Mouse (Mus musculus): ENCODE data around the gene Spsb2. TPM values are rescaled to one million over a fixed set of nuclear protein-coding genes. Genes with fewer than 3 reads are reported as not detected.

The Spsb2 gene
- polyA plus RNA-seq, 1 experiment from 2014 or later: 27.4 TPM

- DNase-seq (ENCODE audit: low spot score): no peak
- Histone ChIP-seq H3K4me1 (replicated peaks; ENCODE audit: insufficient read depth, low read length) (no peaks in the 10 kb centered on the region), H3K27ac (no peak overlapping the region), H3K9ac (ENCODE audit: low read depth, low read length) (no peak overlapping the region), H3K4me2 (ENCODE audit: low read length) (no peak overlapping the region), H3K36me3 (ENCODE audit: insufficient read depth, low read length) (no peaks in the 10 kb centered on the region), H3K4me3 (replicated peaks; ENCODE audit: low read depth, low read length) (no peak overlapping the region), H3K27me3 (ENCODE audit: insufficient read depth, low read length) (no peaks in the 10 kb centered on the region), H3K9me3 (replicated peaks; ENCODE audit: low read length) (no peaks in the 10 kb centered on the region)
- 87% methylated on average over 7 of the region's 7 CpGs for whole genome bisulfite sequencing
- no peak for TF ChIP-seq CTCF (IDR thresholded peaks at IDR 0.05; ENCODE audit: low read depth)
- ATAC-seq (replicated peaks; ENCODE audit: low FRiP score, low read depth): no peak
These were observed 27.5 kb upstream of the Spsb2 start for GRCm38 (mm10) chr6:124780917-124781316.

DNA sequence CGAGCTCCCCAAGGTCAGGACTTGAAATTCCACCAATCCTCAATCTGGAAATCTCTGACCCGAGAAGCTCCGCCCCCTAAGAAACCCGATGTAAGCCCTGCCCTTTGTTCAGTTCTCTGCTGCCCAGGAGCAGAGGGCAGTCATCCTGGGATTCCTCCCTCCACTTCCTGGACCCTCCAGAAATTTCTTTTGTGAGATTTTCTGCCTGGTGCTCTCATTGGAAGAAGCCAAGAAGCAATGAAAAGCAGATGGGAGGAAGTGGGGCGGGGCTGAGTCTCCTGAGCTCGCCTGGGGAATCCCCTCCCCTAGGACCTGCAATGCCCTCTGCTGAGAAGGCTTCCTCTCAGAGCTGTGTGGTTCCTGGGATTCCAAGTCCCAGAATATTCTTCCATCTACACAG, 26.0 kb upstream of the Spsb2 start:
- no peak for TF ChIP-seq CTCF (IDR thresholded peaks at IDR 0.05; ENCODE audit: low read depth)
- Histone ChIP-seq H3K9me3 (replicated peaks; ENCODE audit: low read length) (no peaks in the 10 kb centered on the region), H3K36me3 (ENCODE audit: insufficient read depth, low read length) (no peaks in the 10 kb centered on the region), H3K9ac (ENCODE audit: low read depth, low read length) (0 out of 2 replicates have a peak overlapping the region, but pooled peaks have one; percentile 24), H3K4me1 (replicated peaks; ENCODE audit: insufficient read depth, low read length) (no peaks in the 10 kb centered on the region), H3K4me2 (ENCODE audit: low read length) (peak overlapping the region; percentile 39), H3K27ac (no peak overlapping the region), H3K4me3 (replicated peaks; ENCODE audit: low read depth, low read length) (peak overlapping the region; percentile 14; the same call in 1 of the 2 replicates), H3K27me3 (ENCODE audit: insufficient read depth, low read length) (no peaks in the 10 kb centered on the region)
- ATAC-seq (replicated peaks; ENCODE audit: low FRiP score, low read depth) (peak; percentile 41), DNase-seq (ENCODE audit: low spot score) (peak; percentile 64)
- WGBS: 27% methylated on average over 6 of the region's 6 CpGs

- no peaks in the 10 kb centered on the region for H3K27me3 ChIP-seq (ENCODE audit: insufficient read depth, low read length)
- H3K36me3 ChIP-seq (ENCODE audit: insufficient read depth, low read length): no peaks in the 10 kb centered on the region
- no peak for TF ChIP-seq CTCF (IDR thresholded peaks at IDR 0.05; ENCODE audit: low read depth)
- H3K27ac ChIP-seq: no peak overlapping the region
- WGBS: 38% methylated on average over 8 of the region's 8 CpGs
- no peak overlapping the region for H3K9ac ChIP-seq (ENCODE audit: low read depth, low read length)
- H3K4me2 ChIP-seq (ENCODE audit: low read length): no peak overlapping the region
- 0 out of 2 replicates have a peak, but pooled peaks have one; percentile 41 for ATAC-seq (replicated peaks; ENCODE audit: low FRiP score, low read depth)
- H3K4me1 ChIP-seq (replicated peaks; ENCODE audit: insufficient read depth, low read length): no peaks in the 10 kb centered on the region
- no peak overlapping the region for H3K4me3 ChIP-seq (replicated peaks; ENCODE audit: low read depth, low read length)
- H3K9me3 ChIP-seq (replicated peaks; ENCODE audit: low read length): no peaks in the 10 kb centered on the region
- peak; percentile 44 for DNase-seq (ENCODE audit: low spot score)
These were observed 21.6 kb upstream of the Spsb2 start for GRCm38 (mm10) chr6:124786756-124787420.

DNA sequence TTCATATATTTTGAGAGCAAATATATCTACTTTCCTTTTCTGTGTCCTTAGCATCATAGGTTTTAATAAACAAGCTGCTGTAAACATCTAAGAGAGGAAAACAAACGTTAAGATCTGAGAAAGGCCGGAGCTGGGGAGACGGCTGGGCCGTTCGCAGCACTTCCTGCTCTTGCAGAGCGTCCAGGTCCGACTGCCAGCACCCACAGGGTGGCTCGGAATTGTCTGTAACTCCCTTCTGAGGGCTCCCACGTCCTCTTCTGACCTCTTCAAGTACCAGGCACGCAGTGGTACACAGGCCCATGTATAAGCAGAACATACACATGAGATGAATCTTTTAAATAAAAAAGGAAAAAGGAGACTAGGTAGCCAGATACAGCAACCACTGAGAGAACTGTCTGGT, 20.7 kb upstream of the Spsb2 start:
- Histone ChIP-seq H3K4me2 (ENCODE audit: low read length) (no peak overlapping the region), H3K36me3 (ENCODE audit: insufficient read depth, low read length) (no peaks in the 10 kb centered on the region), H3K4me3 (replicated peaks; ENCODE audit: low read depth, low read length) (no peak overlapping the region), H3K27ac (no peak overlapping the region), H3K9me3 (replicated peaks; ENCODE audit: low read length) (no peaks in the 10 kb centered on the region), H3K9ac (ENCODE audit: low read depth, low read length) (no peak overlapping the region), H3K27me3 (ENCODE audit: insufficient read depth, low read length) (no peaks in the 10 kb centered on the region), H3K4me1 (replicated peaks; ENCODE audit: insufficient read depth, low read length) (no peaks in the 10 kb centered on the region)
- DNase-seq (ENCODE audit: low spot score) (no peak), ATAC-seq (replicated peaks; ENCODE audit: low FRiP score, low read depth) (no peak)
- TF ChIP-seq CTCF (IDR thresholded peaks at IDR 0.05; ENCODE audit: low read depth): no peak
- WGBS: 73% methylated on average over 10 of the region's 10 CpGs

DNA sequence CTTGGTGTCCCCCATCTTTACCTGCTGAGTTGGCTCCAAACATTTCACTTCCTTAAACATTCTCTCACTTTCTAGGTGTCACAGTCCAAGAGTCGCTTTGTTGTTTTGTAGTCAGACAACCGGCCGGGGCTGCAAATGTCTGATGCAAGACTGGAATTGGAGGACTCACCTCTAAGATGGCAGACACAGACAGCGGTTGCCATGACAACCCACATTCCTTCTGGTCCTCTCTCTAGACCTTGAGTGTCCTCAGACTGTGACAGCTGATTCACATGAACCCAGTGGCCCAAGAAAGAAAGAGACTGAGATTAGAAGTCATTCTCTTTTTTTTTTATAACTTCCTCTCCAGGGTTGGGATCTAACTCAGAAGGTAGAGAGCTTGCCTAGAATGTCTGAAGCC, 18.9 kb upstream of the Spsb2 start:
- ATAC-seq (replicated peaks; ENCODE audit: low FRiP score, low read depth) (0 out of 2 replicates have a peak, but pooled peaks have one; percentile 27), DNase-seq (ENCODE audit: low spot score) (no peak)
- TF ChIP-seq CTCF (IDR thresholded peaks at IDR 0.05; ENCODE audit: low read depth): no peak
- Histone ChIP-seq H3K9ac (ENCODE audit: low read depth, low read length) (no peak overlapping the region), H3K4me2 (ENCODE audit: low read length) (no peak overlapping the region), H3K27ac (0 out of 2 replicates have a peak overlapping the region, but pooled peaks have one; percentile 21), H3K27me3 (ENCODE audit: insufficient read depth, low read length) (no peaks in the 10 kb centered on the region), H3K4me1 (replicated peaks; ENCODE audit: insufficient read depth, low read length) (no peaks in the 10 kb centered on the region), H3K4me3 (replicated peaks; ENCODE audit: low read depth, low read length) (no peak overlapping the region), H3K9me3 (replicated peaks; ENCODE audit: low read length) (no peaks in the 10 kb centered on the region), H3K36me3 (ENCODE audit: insufficient read depth, low read length) (no peaks in the 10 kb centered on the region)
- 75% methylated on average over 4 of the region's 4 CpGs for whole genome bisulfite sequencing

- Histone ChIP-seq H3K9me3 (replicated peaks; ENCODE audit: low read length) (no peaks in the 10 kb centered on the region), H3K4me1 (replicated peaks; ENCODE audit: insufficient read depth, low read length) (no peaks in the 10 kb centered on the region), H3K4me2 (ENCODE audit: low read length) (no peak overlapping the region), H3K27me3 (ENCODE audit: insufficient read depth, low read length) (no peaks in the 10 kb centered on the region), H3K27ac (peak overlapping the region; percentile 50; the same call in 1 of the 2 replicates), H3K4me3 (replicated peaks; ENCODE audit: low read depth, low read length) (no peak overlapping the region), H3K9ac (ENCODE audit: low read depth, low read length) (no peak overlapping the region), H3K36me3 (ENCODE audit: insufficient read depth, low read length) (no peaks in the 10 kb centered on the region)
- DNase-seq (ENCODE audit: low spot score) (peak; percentile 89), ATAC-seq (replicated peaks; ENCODE audit: low FRiP score, low read depth) (0 out of 2 replicates have a peak, but pooled peaks have one; percentile 23)
- WGBS: 29% methylated on average over 4 of the region's 4 CpGs
- no peak for TF ChIP-seq CTCF (IDR thresholded peaks at IDR 0.05; ENCODE audit: low read depth)
These were observed 18.3 kb upstream of the Spsb2 start for GRCm38 (mm10) chr6:124790121-124790520.
